Mouse (Mus musculus) embryonic facial prominence, embryonic 14.5 days (tissue): ENCODE results near the gene Sec14l4. TPM values are rescaled to one million over a fixed set of nuclear protein-coding genes. Genes with fewer than 3 reads are reported as not detected.

Source experiments
- ATAC-seq: fragments of 200-750 bp; cut with Nextera tagmentation; 2 replicates; pipeline ENCODE4 v1.8.0; 2017; ENCODE audit warnings: low read depth, moderate number of reproducible peaks, moderate TSS enrichment
- DNase-seq: peaks from one replicate; pipeline ENCODE4 v3.0.0-alpha.2; 2015; ENCODE audit warnings: low spot score
- H3K27ac ChIP-seq: fragments of 300-500 bp; sonication (generic); replicated peaks from 2 replicates; pipeline ENCODE4 v1.5.1; 2014; ENCODE audit warnings: low read depth, mild to moderate bottlenecking, low read length, moderate library complexity
- H3K27me3 ChIP-seq: fragments of 300-500 bp; sonication (generic); replicated peaks from 2 replicates; pipeline ENCODE4 v1.6.1; 2014; ENCODE audit warnings: low read length; ENCODE audit not compliant: control insufficient read depth, insufficient read depth
- H3K36me3 ChIP-seq: fragments of 300-500 bp; sonication (generic); 2 replicates; pipeline ENCODE4 v1.6.1; 2014; ENCODE audit warnings: low read length, mixed read lengths; ENCODE audit not compliant: control insufficient read depth, insufficient read depth
- H3K4me1 ChIP-seq: fragments of 300-500 bp; sonication (generic); 2 replicates; pipeline ENCODE4 v1.6.1; 2014; ENCODE audit warnings: antibody characterized with exemption, low read length; ENCODE audit not compliant: control insufficient read depth, insufficient read depth
- H3K4me2 ChIP-seq: fragments of 300-500 bp; sonication (generic); 2 replicates; pipeline ENCODE4 v1.6.1; 2014; ENCODE audit warnings: low read depth, mild to moderate bottlenecking, low read length, moderate library complexity, mixed read lengths
- H3K4me3 ChIP-seq: fragments of 300-500 bp; sonication (generic); 2 replicates; pipeline ENCODE4 v1.5.1; 2014; ENCODE audit warnings: low read depth, mild to moderate bottlenecking, low read length
- H3K9ac ChIP-seq: fragments of 300-500 bp; sonication (generic); 2 replicates; pipeline ENCODE4 v1.6.1; 2014; ENCODE audit warnings: low read depth, mild to moderate bottlenecking, low read length, moderate library complexity, mixed read lengths
- H3K9me3 ChIP-seq: fragments of 300-500 bp; sonication (generic); 2 replicates; pipeline ENCODE4 v1.6.1; 2016; ENCODE audit warnings: low read length; ENCODE audit not compliant: control insufficient read depth
- WGBS: fragments of 180-500 bp; shearing (Covaris S2); extraction: QIAGEN DNeasy Blood & Tissue Kit; methylation state at CpG from one replicate; pipeline ENCODE4 v1.1.7; 2014; 5-methylcytosine and 5-hydroxymethylcytosine counted together
- polyA plus RNA-seq: library from polyadenylated mRNA; unstranded; fragments of >200 nt; fragmentation: Nextera tagmentation; extraction: Ambion mirVana; gene quantifications from 2 replicates; pipeline ENCODE4 v1.2.1, GENCODE M21; 2014

Sec14l4 gene
- polyA plus RNA-seq, 1 experiment from 2014 or later = 0.29 TPM

DNA sequence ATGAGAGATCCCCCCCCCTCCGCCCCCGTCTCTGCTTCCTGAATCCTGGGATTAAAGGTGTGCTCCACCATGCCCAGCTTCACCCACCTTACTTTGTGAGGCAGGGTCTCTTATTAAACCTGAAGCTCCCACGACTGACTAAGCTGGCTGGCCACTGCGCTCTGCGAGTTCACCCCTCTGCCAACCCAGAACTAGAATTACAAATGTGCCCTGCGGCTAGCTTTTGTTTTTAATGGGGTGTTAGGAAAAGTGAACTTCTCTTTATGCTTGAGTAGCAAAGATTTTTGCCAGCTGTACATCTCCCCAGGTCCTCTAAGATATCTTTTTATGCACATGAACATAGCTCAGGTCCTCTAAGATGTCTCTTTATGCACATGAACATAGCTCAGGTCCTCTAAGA, 37.3 kb upstream of the Sec14l4 start:
- H3K27ac ChIP-seq = no peak overlapping the region
- no peak for DNase-seq
- 75% methylated on average over 6 of the region's 6 CpGs for WGBS

DNA sequence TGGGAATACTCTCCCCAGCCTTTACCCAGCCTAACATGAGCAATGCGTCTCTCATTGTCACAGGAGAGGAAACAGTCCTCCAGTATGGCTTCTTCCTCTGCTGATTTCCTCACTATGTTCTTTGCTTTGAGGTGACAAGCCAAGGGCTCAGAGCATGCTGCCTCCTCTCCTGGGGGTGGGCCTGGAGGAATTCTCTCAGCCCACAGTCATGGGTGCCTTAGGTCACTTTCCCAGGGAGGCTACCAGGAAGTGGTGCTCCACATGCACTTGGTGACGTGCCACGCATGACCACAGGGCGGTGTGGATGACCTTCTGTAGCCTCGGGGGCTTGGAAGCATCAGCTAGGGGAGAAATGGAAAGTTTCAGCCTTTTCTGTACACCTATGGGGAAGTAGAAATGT, 35.8 kb upstream of the Sec14l4 start:
- Histone ChIP-seq H3K9me3 (no peaks in the 10 kb centered on the region), H3K27ac (no peak overlapping the region), H3K4me2 (no peak overlapping the region), H3K36me3 (no peaks in the 10 kb centered on the region), H3K4me1 (peaks cover 11% of the 10 kb centered on the region; the same call in 1 of the 2 replicates), H3K27me3 (peaks cover 36% of the 10 kb centered on the region), H3K9ac (no peak overlapping the region), H3K4me3 (no peak overlapping the region)
- DNase-seq (no peak), ATAC-seq (no peak)
- 77% methylated on average over 5 of the region's 5 CpGs for WGBS

More for the DNA sequence above, 37.3 kb upstream of the Sec14l4 start:
- no peak for ATAC-seq
- Histone ChIP-seq H3K9me3 (no peaks in the 10 kb centered on the region), H3K4me1 (peaks cover 11% of the 10 kb centered on the region; the same call in 1 of the 2 replicates), H3K4me3 (no peak overlapping the region), H3K36me3 (no peaks in the 10 kb centered on the region), H3K27me3 (peaks cover 24% of the 10 kb centered on the region), H3K4me2 (no peak overlapping the region), H3K9ac (no peak overlapping the region)

DNA sequence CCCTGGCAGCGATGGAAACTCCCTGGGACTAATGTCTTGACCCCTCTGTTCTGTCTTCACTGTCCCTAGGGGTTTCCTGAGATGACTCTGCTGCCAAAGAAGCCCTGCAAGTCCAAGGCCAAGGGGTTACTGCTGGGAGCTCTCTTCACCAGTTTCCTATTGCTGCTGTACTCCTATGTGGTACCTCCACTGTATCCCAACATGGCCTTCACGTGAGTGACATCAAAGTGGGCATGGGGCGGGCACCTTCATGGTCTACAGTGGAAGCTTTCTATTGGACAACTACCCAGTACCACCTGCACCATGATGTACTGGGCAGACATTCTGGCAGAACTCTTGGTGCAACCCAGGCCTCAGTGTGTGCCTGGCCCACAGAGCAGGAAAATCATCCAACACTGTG, 34.4 kb upstream of the Sec14l4 start:
- H3K27ac ChIP-seq = no peak overlapping the region
- no peak overlapping the region for H3K4me2 ChIP-seq
- no peaks in the 10 kb centered on the region for H3K36me3 ChIP-seq
- ATAC-seq = no peak
- no peak for DNase-seq
- WGBS = 85% methylated on average over 3 of the region's 3 CpGs
- H3K4me1 ChIP-seq = peaks cover 11% of the 10 kb centered on the region; the same call in 1 of the 2 replicates
- no peak overlapping the region for H3K9ac ChIP-seq
- peaks cover 36% of the 10 kb centered on the region for H3K27me3 ChIP-seq
- H3K9me3 ChIP-seq = no peaks in the 10 kb centered on the region
- no peak overlapping the region for H3K4me3 ChIP-seq

DNA sequence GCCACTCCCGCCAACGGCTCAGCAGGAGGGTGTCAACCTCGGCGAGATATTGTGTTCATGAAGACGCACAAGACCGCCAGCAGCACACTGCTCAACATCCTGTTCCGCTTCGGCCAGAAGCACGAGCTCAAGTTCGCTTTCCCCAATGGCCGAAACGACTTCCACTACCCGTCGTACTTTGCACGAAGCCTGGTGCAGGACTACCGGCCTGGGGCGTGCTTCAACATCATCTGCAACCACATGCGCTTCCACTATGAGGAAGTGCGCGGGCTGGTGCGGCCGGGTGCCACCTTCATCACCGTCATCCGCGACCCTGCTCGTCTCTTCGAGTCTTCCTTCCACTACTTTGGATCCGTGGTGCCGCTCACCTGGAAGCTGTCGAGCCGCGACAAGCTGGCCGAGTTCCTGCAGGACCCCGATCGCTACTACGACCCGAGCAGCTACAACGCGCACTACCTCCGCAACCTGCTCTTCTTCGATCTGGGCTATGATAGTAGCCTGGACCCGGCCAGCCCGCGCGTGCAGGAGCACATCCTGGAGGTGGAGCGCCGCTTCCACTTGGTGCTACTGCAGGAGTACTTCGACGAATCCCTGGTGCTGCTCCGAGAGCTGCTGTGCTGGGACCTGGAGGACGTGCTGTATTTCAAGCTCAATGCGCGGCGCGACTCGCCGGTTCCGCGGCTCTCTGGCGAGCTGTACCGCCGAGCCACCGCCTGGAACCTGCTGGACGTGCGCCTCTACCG, 33.1 kb upstream of the Sec14l4 start:
- 0 out of 2 replicates have a peak overlapping the region, but pooled peaks have one; percentile 14 for H3K9ac ChIP-seq
- H3K27me3 ChIP-seq = peaks cover 36% of the 10 kb centered on the region
- no peaks in the 10 kb centered on the region for H3K9me3 ChIP-seq
- ATAC-seq (0 out of 2 replicates have a peak, but pooled peaks have one; percentile 22), DNase-seq (peak; percentile 24)
- 7% methylated on average over 44 of the region's 66 CpGs for WGBS
- H3K27ac ChIP-seq = no peak overlapping the region
- H3K4me3 ChIP-seq = peak overlapping the region; percentile 36
- H3K4me2 ChIP-seq = peak overlapping the region; percentile 59
- H3K4me1 ChIP-seq = peaks cover 11% of the 10 kb centered on the region; the same call in 1 of the 2 replicates
- no peaks in the 10 kb centered on the region for H3K36me3 ChIP-seq

DNA sequence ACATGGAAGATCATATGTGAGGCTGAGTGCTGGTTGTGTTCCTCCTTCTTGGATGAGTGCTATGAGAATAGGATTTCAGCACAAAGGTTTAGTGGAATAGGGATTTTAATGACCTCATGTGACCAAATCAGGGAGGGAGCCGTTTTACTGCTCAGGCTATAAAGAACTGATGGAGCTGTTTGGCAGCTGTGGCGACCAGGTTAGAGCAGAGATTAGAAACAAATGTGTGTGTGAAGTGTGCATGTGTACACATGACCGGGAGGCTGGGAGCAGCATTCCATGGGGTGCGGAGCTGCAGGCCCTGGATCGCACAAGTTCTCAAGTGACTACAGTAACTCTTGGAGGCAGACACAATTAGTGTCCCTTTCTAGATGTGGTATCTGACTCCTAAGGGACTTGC, 31.7 kb upstream of the Sec14l4 start:
- H3K4me3 ChIP-seq = no peak overlapping the region
- H3K4me2 ChIP-seq = no peak overlapping the region
- no peaks in the 10 kb centered on the region for H3K9me3 ChIP-seq
- no peak overlapping the region for H3K9ac ChIP-seq
- peaks cover 11% of the 10 kb centered on the region; the same call in 1 of the 2 replicates for H3K4me1 ChIP-seq
- no peaks in the 10 kb centered on the region for H3K36me3 ChIP-seq
- DNase-seq (no peak), ATAC-seq (no peak)
- 45% methylated on average over 5 of the region's 5 CpGs for WGBS
- H3K27ac ChIP-seq = no peak overlapping the region
- peaks cover 36% of the 10 kb centered on the region for H3K27me3 ChIP-seq

DNA sequence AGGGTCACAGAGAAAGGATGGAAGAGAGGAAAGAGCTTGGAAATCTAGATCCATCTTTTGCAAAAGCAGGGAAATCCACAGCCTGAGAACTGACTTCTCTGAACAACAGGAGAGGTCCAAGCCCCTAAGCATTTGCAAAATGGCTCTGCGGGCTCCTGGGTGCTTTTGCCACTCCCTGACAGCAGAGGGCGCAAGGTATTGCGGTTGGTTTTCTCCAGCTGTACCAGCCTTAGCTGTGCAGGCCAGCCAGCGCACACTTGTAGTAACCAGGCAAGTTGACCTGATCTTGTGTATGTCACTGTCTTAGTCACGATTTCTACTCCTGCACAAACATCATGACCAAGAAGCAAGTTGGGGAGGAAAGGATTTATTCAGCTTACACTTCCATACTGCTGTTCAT, 29.7 kb upstream of the Sec14l4 start:
- Histone ChIP-seq H3K4me2 (no peak overlapping the region), H3K9ac (no peak overlapping the region), H3K4me3 (no peak overlapping the region), H3K27ac (no peak overlapping the region), H3K27me3 (peaks cover 35% of the 10 kb centered on the region), H3K4me1 (peaks cover 11% of the 10 kb centered on the region; the same call in 1 of the 2 replicates), H3K9me3 (no peaks in the 10 kb centered on the region), H3K36me3 (no peaks in the 10 kb centered on the region)
- no peak for ATAC-seq
- DNase-seq = peak; percentile 55
- 9% methylated on average over 5 of the region's 5 CpGs for WGBS

DNA sequence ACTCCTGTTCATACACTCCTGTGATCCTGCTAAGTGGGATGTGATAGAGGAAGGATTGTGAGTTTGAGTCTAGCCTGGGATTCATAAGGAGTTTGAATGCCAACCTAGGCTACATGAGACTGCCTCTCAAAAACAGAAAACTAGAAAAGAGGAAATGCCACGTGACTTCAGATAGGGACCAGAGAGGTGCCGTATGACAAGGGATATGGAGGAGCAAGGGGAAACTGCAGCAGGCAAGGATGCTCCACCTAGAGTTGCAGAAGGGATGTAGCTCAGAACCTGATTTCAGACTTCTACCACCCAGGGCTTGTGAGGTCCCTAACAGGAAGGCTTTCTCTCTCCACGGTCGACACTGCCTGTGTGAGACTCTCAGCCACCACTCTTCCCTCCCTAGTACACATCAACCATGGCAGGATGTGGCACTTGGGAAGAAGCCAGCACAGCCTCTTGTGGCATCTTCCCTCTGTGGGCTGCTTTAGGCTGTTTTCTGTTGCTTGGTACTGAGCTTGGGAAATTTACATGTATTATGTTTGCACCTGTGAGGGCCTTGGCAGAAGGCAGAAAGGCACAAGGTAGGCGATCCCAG, 25.9 kb upstream of the Sec14l4 start:
- ATAC-seq = no peak
- no peak overlapping the region for H3K4me2 ChIP-seq
- no peaks in the 10 kb centered on the region for H3K27me3 ChIP-seq
- no peak overlapping the region for H3K27ac ChIP-seq
- WGBS = 62% methylated on average over 5 of the region's 5 CpGs
- H3K4me1 ChIP-seq = no peaks in the 10 kb centered on the region
- no peaks in the 10 kb centered on the region for H3K9me3 ChIP-seq
- no peak overlapping the region for H3K4me3 ChIP-seq
- no peak overlapping the region for H3K9ac ChIP-seq
- no peaks in the 10 kb centered on the region for H3K36me3 ChIP-seq
- DNase-seq = no peak

DNA sequence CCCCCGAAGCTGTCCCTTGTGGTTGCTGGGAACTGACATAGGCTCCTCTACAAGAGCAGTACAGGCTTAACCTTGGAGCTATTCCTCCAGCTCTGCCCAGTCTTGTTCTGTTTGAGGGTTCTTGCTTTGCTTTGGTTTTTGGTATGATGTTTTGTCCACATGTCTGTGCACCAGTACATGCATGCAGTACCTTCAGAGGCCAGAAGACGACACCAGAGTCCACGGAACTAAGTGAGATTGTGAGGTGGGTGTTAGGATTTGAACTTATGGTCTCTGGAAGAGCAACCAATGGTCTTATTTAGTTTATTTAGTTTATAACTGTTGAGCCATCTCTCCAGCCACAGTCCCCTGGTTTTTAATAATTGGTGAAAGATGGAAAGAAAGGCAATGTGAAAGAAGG, 24.8 kb upstream of the Sec14l4 start:
- ATAC-seq (no peak), DNase-seq (no peak)
- Histone ChIP-seq H3K36me3 (no peaks in the 10 kb centered on the region), H3K9me3 (no peaks in the 10 kb centered on the region), H3K4me3 (no peak overlapping the region), H3K4me1 (no peaks in the 10 kb centered on the region), H3K4me2 (no peak overlapping the region), H3K9ac (no peak overlapping the region), H3K27ac (no peak overlapping the region), H3K27me3 (no peaks in the 10 kb centered on the region)
- 77% methylated on average over 3 of the region's 3 CpGs for WGBS
